Mouse (Mus musculus): ENCODE results near the gene Tnpo2.

The Tnpo2 gene

GRCm38 (mm10) chr8:85027922-85028321, 8.8 kb upstream of the Tnpo2 start:
- DNase-seq: no peak

GRCm38 (mm10) chr8:85029271-85029670, 7.4 kb upstream of the Tnpo2 start:
- DNase-seq: no peak

- DNase-seq: no peak
Measured at GRCm38 (mm10) chr8:85032622-85033311, 3.9 kb upstream of the Tnpo2 start.

- DNase-seq: peak; percentile 42
Measured at GRCm38 (mm10) chr8:85033867-85034266, 2.8 kb upstream of the Tnpo2 start.

- DNase-seq: peak; percentile 87
Measured at GRCm38 (mm10) chr8:85034764-85035163, 2.0 kb upstream of the Tnpo2 start.

- DNase-seq: no peak
Measured at GRCm38 (mm10) chr8:85035165-85035727, 1.5 kb upstream of the Tnpo2 start.

GRCm38 (mm10) chr8:85035728-85036310, 896 bp upstream of the Tnpo2 start:
- peak; percentile 49 for DNase-seq

GRCm38 (mm10) chr8:85036381-85036717, 366 bp upstream of the Tnpo2 start:
- no peak for DNase-seq

GRCm38 (mm10) chr8:85037366-85037680, 608 bp downstream of the Tnpo2 start:
- no peak for DNase-seq

- peak; percentile 57 for DNase-seq
Measured at GRCm38 (mm10) chr8:85037681-85038531, 1.2 kb downstream of the Tnpo2 start.

GRCm38 (mm10) chr8:85043619-85044018, 6.9 kb downstream of the Tnpo2 start:
- no peak for DNase-seq

GRCm38 (mm10) chr8:85057367-85057766, 20.7 kb downstream of the Tnpo2 start:
- no peak for DNase-seq

GRCm38 (mm10) chr8:85059879-85060616, 23.3 kb downstream of the Tnpo2 start, which contains the start of gene Fbxw9:
TSS of gene Fbxw9 (plus strand) at chr8:85060055.
- peak; percentile 94 for DNase-seq

GRCm38 (mm10) chr8:85062603-85063002, 25.9 kb downstream of the Tnpo2 start:
- no peak for DNase-seq

GRCm38 (mm10) chr8:85065213-85065612, 28.5 kb downstream of the Tnpo2 start:
- no peak for DNase-seq

GRCm38 (mm10) chr8:85067155-85067554, 30.4 kb downstream of the Tnpo2 start:
- no peak for DNase-seq

- DNase-seq: no peak
Measured at GRCm38 (mm10) chr8:85067982-85068381, 31.3 kb downstream of the Tnpo2 start, which contains the start of gene Gm5741. TSS of gene Gm5741 (minus strand) at chr8:85067982.

GRCm38 (mm10) chr8:85071041-85071440, 34.3 kb downstream of the Tnpo2 start:
- no peak for DNase-seq

GRCm38 (mm10) chr8:85071514-85072281, 35.0 kb downstream of the Tnpo2 start, which contains the start of gene Dhps:
TSS of gene Dhps (plus strand) at chr8:85071757.
- peak; percentile 96 for DNase-seq

- DNase-seq: no peak
Measured at GRCm38 (mm10) chr8:85072364-85072929, 35.7 kb downstream of the Tnpo2 start.

- no peak for DNase-seq
Measured at GRCm38 (mm10) chr8:85073041-85073612, 36.4 kb downstream of the Tnpo2 start.
